Mouse (Mus musculus) limb, embryonic 14.5 days (tissue): ENCODE results near the gene Papss1. TPM values are rescaled to one million over a fixed set of nuclear protein-coding genes. Genes with fewer than 3 reads are reported as not detected.

Source experiments
- ATAC-seq: fragments of 200-750 bp; cut with Nextera tagmentation; 2 replicates; pipeline ENCODE4 v1.8.0; 2017; ENCODE audit warnings: low read depth, moderate number of reproducible peaks, moderate TSS enrichment; ENCODE audit not compliant: low FRiP score
- DNase-seq: peaks from one replicate; pipeline ENCODE4 v3.0.0-alpha.2; 2015; ENCODE audit warnings: low spot score
- H3K27ac ChIP-seq: fragments of 300-500 bp; sonication (generic); replicated peaks from 2 replicates; pipeline ENCODE4 v1.5.1; 2014; ENCODE audit warnings: low read depth, mild to moderate bottlenecking, low read length, moderate library complexity, mixed read lengths
- H3K27me3 ChIP-seq: fragments of 300-500 bp; sonication (generic); 2 replicates; pipeline ENCODE4 v1.6.1; 2014; ENCODE audit warnings: low read length, mixed read lengths; ENCODE audit not compliant: control insufficient read depth, insufficient read depth
- H3K36me3 ChIP-seq: fragments of 300-500 bp; sonication (generic); 2 replicates; pipeline ENCODE4 v1.6.1; 2014; ENCODE audit warnings: mild to moderate bottlenecking, low read length, moderate library complexity, mixed read lengths; ENCODE audit not compliant: control insufficient read depth, insufficient read depth
- H3K4me1 ChIP-seq: fragments of 300-500 bp; sonication (generic); 2 replicates; pipeline ENCODE4 v1.6.1; 2014; ENCODE audit warnings: antibody characterized with exemption, low read length, mixed read lengths; ENCODE audit not compliant: control insufficient read depth, insufficient read depth
- H3K4me2 ChIP-seq: fragments of 300-500 bp; sonication (generic); replicated peaks from 2 replicates; pipeline ENCODE4 v1.6.1; 2014; ENCODE audit warnings: low read depth, mild to moderate bottlenecking, low read length, moderate library complexity; ENCODE audit not compliant: severe bottlenecking
- H3K4me3 ChIP-seq: fragments of 300-500 bp; sonication (generic); replicated peaks from 2 replicates; pipeline ENCODE4 v1.5.1; 2014; ENCODE audit warnings: low read length
- H3K9ac ChIP-seq: fragments of 300-500 bp; sonication (generic); 2 replicates; pipeline ENCODE4 v1.6.1; 2014; ENCODE audit warnings: mild to moderate bottlenecking, low read depth, low read length, moderate library complexity; ENCODE audit not compliant: severe bottlenecking
- H3K9me3 ChIP-seq: fragments of 300-500 bp; sonication (generic); 2 replicates; pipeline ENCODE4 v1.6.1; 2016; ENCODE audit warnings: low read length; ENCODE audit not compliant: control insufficient read depth
- POLR2A ChIP-seq: fragments of 200-500 bp; IDR thresholded peaks from 2 replicates; pipeline ENCODE4 v1.8.0; 2012; ENCODE audit warnings: inconsistent platforms, mild to moderate bottlenecking, moderate library complexity, borderline replicate concordance; ENCODE audit not compliant: insufficient read depth, insufficient read length; ENCODE audit errors: extremely low read depth
- WGBS: fragments of 180-500 bp; shearing (Covaris S2); extraction: QIAGEN DNeasy Blood & Tissue Kit; methylation state at CpG from one replicate; pipeline ENCODE4 v1.1.7; 2014; 5-methylcytosine and 5-hydroxymethylcytosine counted together
- polyA plus RNA-seq, 2 experiments: library from polyadenylated mRNA; depleted of rRNA in 1 of 2; stranded (reverse) in 1 of 2; unstranded in 1 of 2; fragments of >200 nt; fragmentation: Nextera tagmentation in 1 of 2; extraction: Ambion mirVana in 1 of 2; gene quantifications; 2 replicates each; pipeline versions ENCODE4 v1.2.1 to v1.2.3; 2012 to 2014

Papss1 gene
- polyA plus RNA-seq, 2 experiments = 117 to 135 TPM

GRCm38 (mm10) chr3:131627476-131627875 is 62.9 kb downstream of the Papss1 start:
- Histone ChIP-seq H3K9me3 (no peaks in the 10 kb centered on the region), H3K4me3 (no peak overlapping the region), H3K36me3 (peaks cover 69% of the 10 kb centered on the region), H3K4me1 (no peaks in the 10 kb centered on the region), H3K9ac (no peak overlapping the region), H3K4me2 (no peak overlapping the region), H3K27ac (no peak overlapping the region), H3K27me3 (no peaks in the 10 kb centered on the region)
- DNase-seq (no peak), ATAC-seq (no peak)
- WGBS = 88% methylated on average over 4 of the region's 4 CpGs
- TF ChIP-seq POLR2A = no peak

- TF ChIP-seq POLR2A = no peak
- ATAC-seq (no peak), DNase-seq (no peak)
- Histone ChIP-seq H3K4me1 (no peaks in the 10 kb centered on the region), H3K9ac (no peak overlapping the region), H3K4me3 (no peak overlapping the region), H3K36me3 (peaks cover 75% of the 10 kb centered on the region), H3K27me3 (no peaks in the 10 kb centered on the region), H3K4me2 (no peak overlapping the region), H3K27ac (no peak overlapping the region), H3K9me3 (no peaks in the 10 kb centered on the region)
- 78% methylated on average over 5 of the region's 5 CpGs for WGBS
Measured at GRCm38 (mm10) chr3:131628265-131628664, 63.7 kb downstream of the Papss1 start.

- Histone ChIP-seq H3K4me3 (no peak overlapping the region), H3K9me3 (no peaks in the 10 kb centered on the region), H3K36me3 (peaks cover 73% of the 10 kb centered on the region), H3K27ac (no peak overlapping the region), H3K4me2 (no peak overlapping the region), H3K9ac (no peak overlapping the region), H3K27me3 (no peaks in the 10 kb centered on the region), H3K4me1 (no peaks in the 10 kb centered on the region)
- WGBS = 70% methylated on average over 3 of the region's 3 CpGs
- ATAC-seq (no peak), DNase-seq (no peak)
- TF ChIP-seq POLR2A = no peak
Measured at GRCm38 (mm10) chr3:131628931-131629330, 64.4 kb downstream of the Papss1 start.

DNA sequence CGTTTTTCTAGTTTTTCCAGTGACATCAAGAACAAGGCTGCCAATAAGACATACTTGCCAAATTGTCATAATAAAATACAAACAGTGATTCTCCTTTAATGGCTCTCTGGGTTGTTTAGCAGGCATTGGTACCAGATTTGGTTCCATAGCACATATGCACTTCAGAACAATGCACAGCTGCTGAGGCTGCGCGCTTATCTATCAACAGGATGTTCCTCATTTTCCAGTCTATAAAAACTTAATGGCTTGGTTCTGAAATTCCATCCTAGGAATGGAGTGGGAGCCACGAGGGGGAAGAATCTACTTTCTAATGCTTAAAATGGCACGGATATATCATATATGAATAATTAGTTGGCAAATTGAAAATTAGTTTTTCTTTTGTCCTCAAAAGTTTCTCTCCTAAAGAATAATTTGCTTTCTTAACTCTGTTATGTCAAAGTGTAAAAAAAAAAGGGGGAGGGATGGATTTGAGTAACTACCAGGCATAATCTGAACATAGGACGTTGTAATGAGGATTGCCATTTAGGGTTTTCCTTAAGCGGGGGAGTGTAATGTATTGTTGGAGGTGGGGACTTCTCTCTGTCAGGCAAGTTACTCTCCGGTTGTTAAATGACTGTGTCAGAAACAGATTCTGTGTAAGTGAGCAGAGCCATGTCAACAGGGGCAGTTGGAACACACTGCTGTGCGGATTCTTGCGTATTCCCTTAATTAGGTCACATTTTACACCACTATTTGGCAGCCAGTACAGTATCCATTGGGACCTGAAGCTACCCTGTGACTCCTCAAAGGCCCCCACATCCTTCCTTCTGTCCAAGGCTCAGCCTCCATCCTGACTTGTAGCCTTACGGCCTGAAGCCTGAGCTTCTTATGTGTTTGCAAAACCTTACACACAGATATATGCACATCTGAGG is 66.1 kb downstream of the Papss1 start:
- WGBS = 56% methylated on average over 11 of the region's 11 CpGs
- Histone ChIP-seq H3K36me3 (peaks cover 64% of the 10 kb centered on the region), H3K27me3 (no peaks in the 10 kb centered on the region), H3K9ac (no peak overlapping the region), H3K27ac (no peak overlapping the region), H3K4me3 (no peak overlapping the region), H3K9me3 (no peaks in the 10 kb centered on the region), H3K4me2 (no peak overlapping the region), H3K4me1 (no peaks in the 10 kb centered on the region)
- DNase-seq (peak; percentile 35), ATAC-seq (peak; percentile 60; the same call in 1 of the 2 replicates)
- no peak for TF ChIP-seq POLR2A

GRCm38 (mm10) chr3:131631318-131631870 is 66.8 kb downstream of the Papss1 start:
- TF ChIP-seq POLR2A = no peak
- H3K36me3 ChIP-seq = peaks cover 57% of the 10 kb centered on the region
- no peaks in the 10 kb centered on the region for H3K9me3 ChIP-seq
- no peaks in the 10 kb centered on the region for H3K27me3 ChIP-seq
- DNase-seq = no peak
- H3K4me2 ChIP-seq = no peak overlapping the region
- no peak overlapping the region for H3K9ac ChIP-seq
- no peaks in the 10 kb centered on the region for H3K4me1 ChIP-seq
- no peak for ATAC-seq
- no peak overlapping the region for H3K4me3 ChIP-seq
- WGBS = 84% methylated on average over 16 of the region's 16 CpGs
- H3K27ac ChIP-seq = no peak overlapping the region
